Mouse (Mus musculus): Measurements from ENCODE around the gene Zfp111. TPM values are rescaled to one million over a fixed set of nuclear protein-coding genes. Genes with fewer than 3 reads are reported as not detected.

The Zfp111 gene
- polyA plus RNA-seq (2014; fragmentation: Illumina TruSeq; extraction: RNeasy Lipid Tissue Mini Kit (QIAGEN cat#74804); ENCODE audit: low read depth, low replicate concordance), result 7.2 TPM

GRCm38 (mm10) chr7:24211343-24211742 lies at the start of gene Zfp111:
Zfp111 (minus strand) TSS chr7:24211443.

GRCm38 (mm10) chr7:24254633-24255474 lies 43.6 kb upstream of the Zfp111 start, which contains the start of gene Zfp108:
Zfp108 (plus strand) TSS chr7:24254794.

GRCm38 (mm10) chr7:24237040-24237791 lies 26.0 kb upstream of the Zfp111 start, which contains the start of gene Zfp109:
Zfp109 (minus strand) TSS chr7:24237560.

GRCm38 (mm10) chr7:24174618-24175336 lies 36.5 kb downstream of the Zfp111 start, which contains the start of gene Zfp114:
Zfp114 (plus strand) TSS chr7:24175060.

Other genes with a start within 250 kb of the Zfp111 start
- not detected for gene Vmn1r181, start 236.8 kb downstream of the Zfp111 start, polyA plus RNA-seq (2014; fragmentation: Illumina TruSeq; extraction: RNeasy Lipid Tissue Mini Kit (QIAGEN cat#74804); ENCODE audit: low read depth, low replicate concordance)
- gene V1rd19, start 209.8 kb downstream of the Zfp111 start, polyA plus RNA-seq (2014; fragmentation: Illumina TruSeq; extraction: RNeasy Lipid Tissue Mini Kit (QIAGEN cat#74804); ENCODE audit: low read depth, low replicate concordance), result not detected
- gene Vmn1r183, start 158.2 kb downstream of the Zfp111 start, polyA plus RNA-seq (2014; fragmentation: Illumina TruSeq; extraction: RNeasy Lipid Tissue Mini Kit (QIAGEN cat#74804); ENCODE audit: low read depth, low replicate concordance), result not detected
- gene Zfp180, start 129.5 kb downstream of the Zfp111 start, polyA plus RNA-seq (2014; fragmentation: Illumina TruSeq; extraction: RNeasy Lipid Tissue Mini Kit (QIAGEN cat#74804); ENCODE audit: low read depth, low replicate concordance), result 16.9 TPM
- gene Zfp112, start 99.1 kb downstream of the Zfp111 start, polyA plus RNA-seq (2014; fragmentation: Illumina TruSeq; extraction: RNeasy Lipid Tissue Mini Kit (QIAGEN cat#74804); ENCODE audit: low read depth, low replicate concordance), result 2.1 TPM
- gene Zfp235, start 77.3 kb downstream of the Zfp111 start, polyA plus RNA-seq (2014; fragmentation: Illumina TruSeq; extraction: RNeasy Lipid Tissue Mini Kit (QIAGEN cat#74804); ENCODE audit: low read depth, low replicate concordance), result 5.2 TPM
- 0.41 TPM for gene Zfp114, start 36.4 kb downstream of the Zfp111 start, polyA plus RNA-seq (2014; fragmentation: Illumina TruSeq; extraction: RNeasy Lipid Tissue Mini Kit (QIAGEN cat#74804); ENCODE audit: low read depth, low replicate concordance)
- gene Zfp109, start 26.1 kb upstream of the Zfp111 start, polyA plus RNA-seq (2014; fragmentation: Illumina TruSeq; extraction: RNeasy Lipid Tissue Mini Kit (QIAGEN cat#74804); ENCODE audit: low read depth, low replicate concordance), result 3.3 TPM
- 2.3 TPM for gene Zfp108, start 43.4 kb upstream of the Zfp111 start, polyA plus RNA-seq (2014; fragmentation: Illumina TruSeq; extraction: RNeasy Lipid Tissue Mini Kit (QIAGEN cat#74804); ENCODE audit: low read depth, low replicate concordance)
- gene Zfp93, start 59.0 kb upstream of the Zfp111 start, polyA plus RNA-seq (2014; fragmentation: Illumina TruSeq; extraction: RNeasy Lipid Tissue Mini Kit (QIAGEN cat#74804); ENCODE audit: low read depth, low replicate concordance), result 2.1 TPM
- 4.2 TPM for gene Zfp61, start 89.8 kb upstream of the Zfp111 start, polyA plus RNA-seq (2014; fragmentation: Illumina TruSeq; extraction: RNeasy Lipid Tissue Mini Kit (QIAGEN cat#74804); ENCODE audit: low read depth, low replicate concordance)
- 1.5 TPM for gene Zfp94, start 105.2 kb upstream of the Zfp111 start, polyA plus RNA-seq (2014; fragmentation: Illumina TruSeq; extraction: RNeasy Lipid Tissue Mini Kit (QIAGEN cat#74804); ENCODE audit: low read depth, low replicate concordance)
- not detected for gene Tescl, start 122.5 kb upstream of the Zfp111 start, polyA plus RNA-seq (2014; fragmentation: Illumina TruSeq; extraction: RNeasy Lipid Tissue Mini Kit (QIAGEN cat#74804); ENCODE audit: low read depth, low replicate concordance)
- gene Lypd5, start 137.8 kb upstream of the Zfp111 start, polyA plus RNA-seq (2014; fragmentation: Illumina TruSeq; extraction: RNeasy Lipid Tissue Mini Kit (QIAGEN cat#74804); ENCODE audit: low read depth, low replicate concordance), result not detected
- gene Kcnn4, start 158.8 kb upstream of the Zfp111 start, polyA plus RNA-seq (2014; fragmentation: Illumina TruSeq; extraction: RNeasy Lipid Tissue Mini Kit (QIAGEN cat#74804); ENCODE audit: low read depth, low replicate concordance), result not detected
- gene Smg9, start 188.2 kb upstream of the Zfp111 start, polyA plus RNA-seq (2014; fragmentation: Illumina TruSeq; extraction: RNeasy Lipid Tissue Mini Kit (QIAGEN cat#74804); ENCODE audit: low read depth, low replicate concordance), result not detected
- not detected for gene Irgc1, start 240.9 kb upstream of the Zfp111 start, polyA plus RNA-seq (2014; fragmentation: Illumina TruSeq; extraction: RNeasy Lipid Tissue Mini Kit (QIAGEN cat#74804); ENCODE audit: low read depth, low replicate concordance)

Measured in adrenal gland, adult 10 weeks (tissue).